Mouse (Mus musculus) erythroblast, embryonic 14.5 days (primary cell): Measurements from ENCODE around the gene Litaf. TPM values are rescaled to one million over a fixed set of nuclear protein-coding genes. Genes with fewer than 3 reads are reported as not detected.

Experiments
- H3K27me3 ChIP-seq: 2 replicates; pipeline ENCODE4 v1.6.1; 2012; ENCODE audit warnings: inconsistent platforms; ENCODE audit not compliant: control insufficient read depth
- H3K36me3 ChIP-seq: 2 replicates; pipeline ENCODE4 v1.6.1; 2012; ENCODE audit warnings: mild to moderate bottlenecking, inconsistent platforms; ENCODE audit not compliant: control insufficient read depth
- H3K4me1 ChIP-seq: 2 replicates; pipeline ENCODE4 v1.6.1; 2012; ENCODE audit warnings: inconsistent platforms; ENCODE audit not compliant: control insufficient read depth
- H3K4me3 ChIP-seq: replicated peaks from 2 replicates; pipeline ENCODE3; 2012; ENCODE audit warnings: moderate library complexity, mild to moderate bottlenecking, inconsistent platforms
- H3K9me3 ChIP-seq: 2 replicates; pipeline ENCODE4 v1.6.1; 2012; ENCODE audit warnings: low read length, inconsistent platforms, mixed read lengths; ENCODE audit not compliant: control insufficient read depth
- GATA1 ChIP-seq: IDR thresholded peaks from 2 replicates; pipeline ENCODE4 v1.6.1; 2012; ENCODE audit warnings: low read length, inconsistent platforms, mixed read lengths
- TAL1 ChIP-seq: IDR thresholded peaks from 3 replicates; pipeline ENCODE4 v1.6.1; 2012; ENCODE audit warnings: low read length, inconsistent platforms, mixed read lengths
- polyA plus RNA-seq: library from polyadenylated mRNA; stranded (reverse); fragments of >175 nt; gene quantifications from 2 replicates; pipeline ENCODE4 v1.2.3, GENCODE M21; 2012

The Litaf gene
- polyA plus RNA-seq, 1 experiment = 1.1 TPM

- H3K27me3 ChIP-seq = no peaks in the 10 kb centered on the region
- H3K9me3 ChIP-seq = no peaks in the 10 kb centered on the region
- H3K4me1 ChIP-seq = no peaks in the 10 kb centered on the region; the same call in 1 of the 2 replicates
- peaks cover 89% of the 10 kb centered on the region for H3K36me3 ChIP-seq
- TF ChIP-seq GATA1 (no peak), TAL1 (no peak)
- no peak overlapping the region for H3K4me3 ChIP-seq
Measured at GRCm38 (mm10) chr16:11086856-11087588, 21.1 kb upstream of the Litaf start.

GRCm38 (mm10) chr16:11086299-11086698 lies 20.3 kb upstream of the Litaf start:
- Histone ChIP-seq H3K9me3 (no peaks in the 10 kb centered on the region), H3K4me3 (no peak overlapping the region), H3K36me3 (peaks cover 88% of the 10 kb centered on the region), H3K27me3 (no peaks in the 10 kb centered on the region), H3K4me1 (no peaks in the 10 kb centered on the region; the same call in 1 of the 2 replicates)
- no peak for TF ChIP-seq GATA1
- no peak for TF ChIP-seq TAL1

DNA sequence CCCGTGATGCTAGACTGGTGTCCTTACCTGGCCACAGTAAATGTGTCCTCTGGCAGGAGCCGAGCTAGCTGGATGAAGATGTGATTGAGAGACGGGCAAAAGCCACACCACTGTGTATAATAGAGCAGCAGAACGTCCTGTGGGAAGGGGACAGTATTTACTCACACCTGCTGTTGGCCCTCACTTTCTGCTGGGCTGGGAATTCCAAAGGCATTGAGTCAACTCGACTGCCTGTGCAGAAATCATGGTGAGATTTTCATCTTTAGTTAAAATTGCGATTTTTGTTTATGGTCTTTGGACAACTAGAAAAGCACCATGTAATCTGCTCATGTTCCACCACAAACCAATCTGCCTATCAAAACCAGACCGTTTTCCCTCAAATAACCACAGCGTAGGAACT lies 18.2 kb upstream of the Litaf start:
- Histone ChIP-seq H3K9me3 (no peaks in the 10 kb centered on the region), H3K4me1 (no peaks in the 10 kb centered on the region), H3K4me3 (no peak overlapping the region), H3K36me3 (peaks cover 90% of the 10 kb centered on the region), H3K27me3 (no peaks in the 10 kb centered on the region)
- TF ChIP-seq TAL1 (no peak), GATA1 (no peak)

DNA sequence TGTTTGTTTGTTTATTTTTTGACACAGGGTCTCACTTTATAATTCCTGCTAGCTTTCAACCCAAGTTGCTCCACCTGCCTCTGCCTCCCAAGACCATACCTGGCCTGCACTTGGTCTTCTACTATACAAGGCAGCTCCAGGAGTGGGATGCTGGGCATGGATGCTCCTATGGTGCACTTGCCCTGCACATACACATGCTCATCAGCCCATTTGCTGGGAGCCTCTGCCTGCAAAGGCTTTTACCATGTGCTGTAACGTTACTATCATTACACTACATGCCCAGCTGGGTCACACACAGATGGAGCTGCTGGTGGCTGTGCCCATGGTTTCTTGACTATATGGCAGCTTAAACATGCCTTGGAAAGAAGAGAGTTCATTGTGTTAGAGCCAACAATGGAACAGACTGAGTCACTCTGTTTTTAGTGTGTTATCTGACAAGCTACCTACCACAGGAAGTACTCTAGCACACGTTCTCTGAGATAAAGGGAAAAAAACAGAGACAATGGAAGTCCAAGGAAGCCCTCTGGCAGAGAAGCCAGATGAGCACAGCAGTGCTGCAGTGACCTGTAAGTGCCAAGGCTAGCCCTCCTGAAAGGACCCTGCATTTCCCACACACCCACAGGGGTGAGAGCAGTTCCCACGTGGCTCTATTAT lies 12.4 kb upstream of the Litaf start:
- no peak overlapping the region for H3K4me3 ChIP-seq
- no peaks in the 10 kb centered on the region for H3K27me3 ChIP-seq
- H3K4me1 ChIP-seq = peaks cover 2% of the 10 kb centered on the region; the same call in 1 of the 2 replicates
- peaks cover 91% of the 10 kb centered on the region for H3K36me3 ChIP-seq
- TF ChIP-seq TAL1 (no peak), GATA1 (no peak)
- H3K9me3 ChIP-seq = no peaks in the 10 kb centered on the region

DNA sequence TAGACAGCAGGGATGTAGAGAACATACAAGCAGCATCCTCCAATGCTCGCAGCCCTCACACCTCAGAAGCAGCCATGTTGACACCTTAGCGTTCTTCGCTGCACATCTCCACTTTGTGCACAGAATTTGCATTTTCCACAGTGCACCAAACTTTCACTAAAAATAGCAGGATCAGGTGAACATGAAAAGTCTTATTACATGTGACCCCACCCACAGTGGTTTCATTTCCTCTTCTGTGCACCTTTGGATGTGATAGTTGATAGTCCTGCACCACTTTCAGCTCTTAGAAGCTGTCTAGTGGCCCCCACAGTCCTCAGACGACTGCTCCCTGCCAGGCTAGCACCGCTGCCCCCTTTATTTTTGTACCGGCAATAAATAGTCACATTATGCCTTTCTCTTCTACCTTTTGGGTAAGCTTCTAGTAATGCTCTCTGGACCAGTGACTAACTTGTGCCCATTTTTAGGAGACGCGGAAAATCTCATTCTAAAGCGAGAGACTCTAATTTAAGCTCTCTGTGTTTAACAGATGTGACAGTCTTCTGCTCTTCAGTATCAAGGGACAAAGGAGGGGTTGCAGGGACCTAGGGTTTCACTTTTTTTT lies 11.7 kb upstream of the Litaf start:
- H3K27me3 ChIP-seq = no peaks in the 10 kb centered on the region

GRCm38 (mm10) chr16:11073060-11073459 lies 7.1 kb upstream of the Litaf start:
- Histone ChIP-seq H3K36me3 (peaks cover 39% of the 10 kb centered on the region), H3K9me3 (no peaks in the 10 kb centered on the region), H3K4me3 (no peak overlapping the region), H3K4me1 (no peaks in the 10 kb centered on the region), H3K27me3 (peaks cover 16% of the 10 kb centered on the region)
- no peak for TF ChIP-seq TAL1
- no peak for TF ChIP-seq GATA1

More for the DNA sequence above, 11.7 kb upstream of the Litaf start:
- Histone ChIP-seq H3K4me1 (peaks cover 2% of the 10 kb centered on the region; the same call in 1 of the 2 replicates), H3K9me3 (no peaks in the 10 kb centered on the region), H3K36me3 (peaks cover 84% of the 10 kb centered on the region), H3K4me3 (no peak overlapping the region)
- TF ChIP-seq GATA1 (no peak), TAL1 (no peak)

- TF ChIP-seq TAL1 (no peak), GATA1 (no peak)
- Histone ChIP-seq H3K27me3 (peaks cover 22% of the 10 kb centered on the region), H3K36me3 (peaks cover 34% of the 10 kb centered on the region), H3K4me3 (no peak overlapping the region), H3K4me1 (no peaks in the 10 kb centered on the region), H3K9me3 (no peaks in the 10 kb centered on the region)
Measured at GRCm38 (mm10) chr16:11072454-11072853, 6.5 kb upstream of the Litaf start.

DNA sequence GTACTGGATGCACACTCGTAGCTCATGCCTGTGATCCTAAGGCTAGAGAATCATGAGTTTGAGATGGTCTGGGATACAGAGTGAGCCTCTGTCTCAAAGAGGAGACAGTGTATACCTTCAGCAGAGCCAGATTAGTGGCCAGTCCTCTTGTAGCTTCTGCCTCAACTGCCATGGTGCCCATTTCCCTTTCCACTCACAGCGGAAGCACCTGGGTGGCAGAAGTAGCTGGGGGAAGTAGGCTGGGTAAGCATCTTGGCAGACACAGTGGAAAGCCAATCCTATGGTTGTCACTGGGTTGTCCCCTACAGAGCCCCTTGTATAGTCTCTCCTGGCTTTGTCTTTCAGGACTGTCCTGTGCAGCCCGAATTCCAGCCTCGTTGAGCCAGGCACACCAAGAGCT lies 5.9 kb upstream of the Litaf start:
- Histone ChIP-seq H3K4me1 (peaks cover under 1% of the 10 kb centered on the region), H3K36me3 (peaks cover 31% of the 10 kb centered on the region), H3K9me3 (no peaks in the 10 kb centered on the region)

DNA sequence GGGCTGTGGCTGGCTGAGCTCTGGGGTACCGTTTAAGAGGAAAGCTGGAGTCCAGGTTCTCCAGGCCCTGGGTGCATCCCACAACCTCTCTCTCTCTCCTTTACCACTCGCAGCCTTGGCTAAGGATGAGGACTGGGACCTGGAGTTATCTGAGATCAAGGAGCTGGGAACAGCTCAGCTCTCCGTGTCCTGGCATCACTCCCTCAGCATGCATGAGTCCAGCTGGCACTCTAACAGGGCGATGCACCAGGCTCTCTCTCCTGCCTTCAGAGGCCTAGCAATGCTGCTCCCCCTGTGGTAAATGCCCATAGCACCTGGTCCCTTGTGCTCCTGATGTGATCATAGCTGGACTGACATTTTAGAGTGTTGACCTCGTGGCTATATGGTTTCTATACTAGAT lies 5.2 kb upstream of the Litaf start:
- TF ChIP-seq TAL1 = no peak
- TF ChIP-seq GATA1 = no peak
- Histone ChIP-seq H3K4me1 (peaks cover 8% of the 10 kb centered on the region), H3K36me3 (peaks cover 27% of the 10 kb centered on the region), H3K4me3 (no peak overlapping the region), H3K9me3 (no peaks in the 10 kb centered on the region), H3K27me3 (peaks cover 35% of the 10 kb centered on the region)

More for the DNA sequence above, 5.9 kb upstream of the Litaf start:
- H3K27me3 ChIP-seq = peaks cover 28% of the 10 kb centered on the region
- H3K4me3 ChIP-seq = no peak overlapping the region
- TF ChIP-seq GATA1 (no peak), TAL1 (no peak)
